20 mouse cellular contexts compared by ENCODE assay signal in the genomic region with DNA sequence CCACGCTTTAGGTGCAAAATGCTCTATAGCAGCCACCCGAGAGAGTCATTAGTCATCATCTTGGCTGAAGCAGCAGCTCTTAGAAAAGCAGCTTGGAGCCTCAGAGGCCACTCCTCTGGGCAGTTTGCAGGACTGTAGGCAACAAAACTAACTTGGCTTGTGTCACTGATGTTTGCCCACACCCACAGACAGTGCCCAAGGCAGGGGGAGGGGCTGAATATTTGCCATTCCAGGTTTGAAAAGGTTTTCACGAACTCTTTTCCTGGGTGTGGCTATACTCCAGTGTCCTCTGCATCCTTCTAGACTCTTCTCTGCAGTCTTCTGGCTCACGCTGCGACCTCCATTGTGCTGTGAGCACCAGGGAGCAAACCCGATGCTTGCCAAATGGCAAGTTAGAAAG. TPM values are rescaled to one million over a fixed set of nuclear protein-coding genes. Genes with fewer than 3 reads are reported as not detected.
DNase-seq lines count a peak whose midpoint lies in the region; ATAC-seq and TF ChIP-seq lines count a peak whose summit lies in the region.
"Had no signal": no experiment of that assay in that cellular context is flagged by ENCODE, and none has a peak within 500 bp of the region (broad histone marks: within the 10 kb centered on the region; RNA-seq: fewer than 3 reads in every experiment).

No protein-coding gene starts in this region.

- H3K9me3 ChIP-seq in kidney, embryonic 14.5 days (ENCODE audit: control insufficient read depth, low read length), result no peaks in the 10 kb centered on the region
- H3K9me3 ChIP-seq in ES-E14 (ENCODE audit: control insufficient read depth, insufficient read depth, low read depth, low read length), result no peaks in the 10 kb centered on the region
- H3K9me3 ChIP-seq in embryonic facial prominence, embryonic 10.5 days, result no peaks in the 10 kb centered on the region
- H3K9me3 ChIP-seq: forebrain, embryonic 12.5 days; hindbrain, embryonic 15.5 days; intestine, embryonic 15.5 days; lung, embryonic 15.5 days had no signal

- H3K27ac ChIP-seq in kidney, embryonic 14.5 days (ENCODE audit: low read depth, low read length), result no peak overlapping the region
- H3K27ac ChIP-seq in ES-E14 (ENCODE audit: insufficient read depth, low read depth, low read length, poor library complexity, severe bottlenecking), result peak overlapping the region; percentile 96
- H3K27ac ChIP-seq in embryonic facial prominence, embryonic 10.5 days (replicated peaks), result no peak overlapping the region
- H3K27ac ChIP-seq: forebrain, embryonic 12.5 days; hindbrain, embryonic 15.5 days; intestine, embryonic 15.5 days; layer of hippocampus, adult 2 months; lung, embryonic 15.5 days had no signal

- 0 out of 2 replicates have a peak, but pooled peaks cover 3% of the 10 kb centered on the region for H3K4me1 ChIP-seq in kidney, embryonic 14.5 days (ENCODE audit: control insufficient read depth, insufficient read depth, low read length)
- peaks cover 21 to 35% of the 10 kb centered on the region in 2 experiments for H3K4me1 ChIP-seq in ES-E14 (ENCODE audit: control insufficient read depth in 2 of 2, insufficient read depth in 2 of 2, low read length in 2 of 2, poor library complexity in 1 of 2)
- H3K4me1 ChIP-seq in embryonic facial prominence, embryonic 10.5 days, result peaks cover 13% of the 10 kb centered on the region
- H3K4me1 ChIP-seq: hindbrain, embryonic 15.5 days; lung, embryonic 15.5 days had no signal

- no peak overlapping the region for H3K4me2 ChIP-seq in kidney, embryonic 14.5 days (replicated peaks; ENCODE audit: low read depth, low read length)
- H3K4me2 ChIP-seq: forebrain, embryonic 12.5 days; hindbrain, embryonic 15.5 days; intestine, embryonic 15.5 days; lung, embryonic 15.5 days had no signal

- H3K36me3 ChIP-seq in kidney, embryonic 14.5 days (ENCODE audit: control insufficient read depth, insufficient read depth, low read length), result no peaks in the 10 kb centered on the region
- H3K36me3 ChIP-seq in ES-E14 (ENCODE audit: control insufficient read depth, insufficient read depth, low read length, poor library complexity, severe bottlenecking), result no peaks in the 10 kb centered on the region
- H3K36me3 ChIP-seq in embryonic facial prominence, embryonic 10.5 days (replicated peaks), result no peaks in the 10 kb centered on the region
- H3K36me3 ChIP-seq: forebrain, embryonic 12.5 days; hindbrain, embryonic 15.5 days; intestine, embryonic 15.5 days; lung, embryonic 15.5 days had no signal

- H3K4me3 ChIP-seq in kidney, embryonic 14.5 days (ENCODE audit: low read length), result no peak overlapping the region
- H3K4me3 ChIP-seq in ES-E14 (ENCODE audit: insufficient read depth in 1 of 2, low read depth in 1 of 2, low read length in 2 of 2, poor library complexity in 1 of 2, severe bottlenecking in 1 of 2), result peak overlapping the region; percentile 12 to 55; a peak in 2 of 4 replicates
- H3K4me3 ChIP-seq in embryonic facial prominence, embryonic 10.5 days, result no peak overlapping the region
- H3K4me3 ChIP-seq: forebrain, embryonic 12.5 days; hindbrain, embryonic 15.5 days; intestine, embryonic 15.5 days; layer of hippocampus, adult 2 months; lung, embryonic 15.5 days had no signal

- WGBS in kidney, embryonic 14.5 days, result 61% methylated on average over 6 of the region's 6 CpGs
- WGBS in embryonic facial prominence, embryonic 10.5 days, result 76% methylated on average over 6 of the region's 6 CpGs

- ATAC-seq in kidney, embryonic 14.5 days (ENCODE audit: low FRiP score, low TSS enrichment), result no peak
- ATAC-seq: intestine, embryonic 15.5 days had no signal

- in situ Hi-C loops in ES-E14 (cut with MboI; ENCODE audit: low sequenced_read_pairs in 2 of 2, unreplicated experiment in 2 of 2), result no loop called here

- no peak overlapping the region for H3K9ac ChIP-seq in kidney, embryonic 14.5 days (ENCODE audit: low read depth, low read length)
- H3K9ac ChIP-seq in ES-E14 (ENCODE audit: insufficient read depth, low read depth, low read length, poor library complexity, severe bottlenecking), result peak overlapping the region; percentile 54; the same call in 1 of the 2 replicates
- H3K9ac ChIP-seq: forebrain, embryonic 12.5 days; hindbrain, embryonic 15.5 days; intestine, embryonic 15.5 days; lung, embryonic 15.5 days had no signal

- H3K27me3 ChIP-seq in kidney, embryonic 14.5 days (ENCODE audit: control insufficient read depth, insufficient read depth, low read length), result no peaks in the 10 kb centered on the region
- H3K27me3 ChIP-seq in embryonic facial prominence, embryonic 10.5 days (replicated peaks; ENCODE audit: low read depth, poor library complexity, severe bottlenecking), result peaks cover 31% of the 10 kb centered on the region
- H3K27me3 ChIP-seq: intestine, embryonic 15.5 days had no signal

- peak; percentile 81 for DNase-seq in kidney, adult 18-20 months
- DNase-seq in 3134 (ENCODE audit: extremely low read depth, insufficient read length, low spot score) (peak; percentile 67), ES-E14 (ENCODE audit: low read depth, low spot score) (peak; percentile 96)
- peak; percentile 95 for DNase-seq in kidney, adult 9 months
- DNase-seq in embryonic facial prominence, embryonic 10.5 days (ENCODE audit: low spot score), result no peak
- no peak for DNase-seq in urinary bladder, adult 2 months (ENCODE audit: low spot score)
- no peak for DNase-seq in embryo, embryonic 11 days
- DNase-seq: B cell, adult 2 months; cerebellum, adult 2 months; heart, adult 18-20 months; heart, postnatal 36 days; midbrain, embryonic 14.5 days had no signal

TF ChIP-seq in ES-E14, 5 proteins besides CTCF, POLR2A, EP300 and RAD21:
- TF ChIP-seq ZNF384 (IDR thresholded peaks at IDR 0.05; ENCODE audit: low read depth, low read length) (no peak), ZC3H11A (IDR thresholded peaks at IDR 0.05; ENCODE audit: borderline replicate concordance, low read depth, low read length) (no peak), HCFC1 (IDR thresholded peaks at IDR 0.05; ENCODE audit: borderline replicate concordance, insufficient read depth, low read length) (no peak), CHD2 (IDR thresholded peaks at IDR 0.05; ENCODE audit: low read depth, low read length) (peak; percentile 40; the same call in 1 of the 2 replicates), MAFK (IDR thresholded peaks at IDR 0.05; ENCODE audit: insufficient read depth, low read depth, low read length) (no peak)

RNA-seq across cellular contexts. Expression of a gene that starts 28.4 kb away (rescaled TPM):
- 44.4 and 64.6 TPM in 2 replicates for polyA plus RNA-seq in kidney, embryonic 14.5 days (2014; fragmentation: Nextera tagmentation; extraction: Ambion mirVana)
- total RNA-seq in ES-E14 (2012; rRNA removed), result 22.5 and 26.4 TPM in 2 replicates
- polyA plus RNA-seq in embryonic facial prominence, embryonic 10.5 days (2016; fragmentation: Nextera tagmentation; extraction: Ambion mirVana), result 4.7 and 6.3 TPM in 2 replicates
- 0.03 TPM in 2 replicates for polyA plus RNA-seq in urinary bladder, adult 2 months (2012; rRNA removed)
- total RNA-seq: gastrocnemius, adult 8-10 months; megakaryocyte, adult 5-6 weeks had no signal

Comparison
In these comparisons a context has a peak if more than half of its experiments do, and no peak if none do; other contexts are left out.
1. DNase-seq: peak in kidney, adult 18-20 months (single experiment), 3134 (single experiment), ES-E14 (single experiment) and kidney, adult 9 months (single experiment); none in embryonic facial prominence, embryonic 10.5 days (single experiment), urinary bladder, adult 2 months (single experiment) and embryo, embryonic 11 days (single experiment).
2. H3K4me3 ChIP-seq: peak in ES-E14 (2 of 2); none in kidney, embryonic 14.5 days (single experiment) and embryonic facial prominence, embryonic 10.5 days (single experiment).